Mouse (Mus musculus): Measurements from ENCODE around the gene Eif3m. TPM values are rescaled to one million over a fixed set of nuclear protein-coding genes. Genes with fewer than 3 reads are reported as not detected.

The Eif3m gene
- polyA plus RNA-seq, 1 experiment = 32.8 TPM

DNA sequence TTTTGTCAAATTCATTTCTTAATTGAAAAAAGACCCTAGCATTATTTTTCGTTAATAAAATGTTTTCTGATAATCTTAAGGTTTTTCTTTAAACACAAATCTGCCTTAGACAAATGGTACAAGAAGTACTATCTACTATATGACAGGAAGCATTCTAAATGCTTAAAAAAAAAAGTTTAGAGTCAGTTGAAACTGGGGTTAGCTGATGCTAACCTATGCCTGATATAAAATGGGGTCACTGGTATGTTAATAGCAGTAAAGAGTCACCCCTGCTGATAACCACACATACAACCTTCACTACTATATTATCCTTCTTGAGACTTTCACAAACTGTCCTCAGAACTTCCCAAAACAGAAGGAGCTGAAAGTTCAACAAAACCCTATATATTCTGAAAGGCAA is 2.6 kb upstream of the Eif3m start:
- WGBS = 94% methylated on average over 1 of the region's 1 CpGs
- DNase-seq (ENCODE audit: low read depth, low spot score) = no peak

- no peak for DNase-seq (ENCODE audit: low read depth, low spot score)
- WGBS = 80% methylated on average over 3 of the region's 3 CpGs
Observed at GRCm38 (mm10) chr2:105017802-105018201, 922 bp upstream of the Eif3m start.

GRCm38 (mm10) chr2:105016192-105016966 is 501 bp downstream of the Eif3m start:
- under 1% methylated on average over 43 of the region's 43 CpGs for WGBS
- no peak for DNase-seq (ENCODE audit: low read depth, low spot score)

DNA sequence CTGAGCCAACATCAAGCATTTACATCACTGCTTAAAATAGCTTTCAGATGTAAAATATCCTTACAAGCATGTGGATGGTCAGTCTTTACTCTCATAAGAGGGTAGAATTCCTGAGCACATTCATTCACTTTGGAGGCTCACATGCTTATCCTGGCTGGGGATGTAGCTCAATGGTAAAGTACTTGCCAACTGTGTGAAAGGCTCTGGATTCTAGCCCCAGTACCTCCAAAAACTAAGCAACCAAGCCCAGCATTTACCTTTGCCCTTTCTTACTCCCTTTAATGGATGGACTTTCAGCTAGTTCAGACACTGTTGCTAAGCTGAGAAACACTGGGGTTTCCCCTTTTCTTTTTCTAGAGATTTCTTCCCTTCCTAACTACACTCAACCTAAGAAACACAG is 9.6 kb downstream of the Eif3m start:
- no peak for DNase-seq (ENCODE audit: low read depth, low spot score)

DNA sequence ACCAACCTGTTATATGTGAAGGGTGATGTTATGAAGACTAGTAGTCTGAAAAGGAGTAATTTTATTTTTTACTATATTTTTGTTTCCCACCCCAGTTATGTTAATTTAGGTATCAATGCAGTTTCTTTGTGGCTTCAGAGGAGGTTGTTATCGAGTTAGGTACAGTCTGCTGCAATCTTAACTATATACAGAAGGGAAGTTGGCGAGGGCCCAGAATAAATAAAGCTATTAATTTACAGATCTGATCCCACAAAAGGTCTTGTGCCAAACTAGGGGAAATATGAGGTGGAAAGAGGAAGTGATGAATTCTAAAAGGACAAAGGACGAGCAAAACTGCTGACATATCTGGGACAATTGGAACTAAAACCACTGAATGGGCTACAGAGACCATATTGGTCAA is 20.7 kb downstream of the Eif3m start:
- WGBS = 44% methylated on average over 3 of the region's 3 CpGs
- no peak for DNase-seq (ENCODE audit: low read depth, low spot score)

GRCm38 (mm10) chr2:104994436-104994835 is 22.4 kb downstream of the Eif3m start:
- WGBS = 53% methylated on average over 2 of the region's 2 CpGs
- DNase-seq (ENCODE audit: low read depth, low spot score) = no peak

DNA sequence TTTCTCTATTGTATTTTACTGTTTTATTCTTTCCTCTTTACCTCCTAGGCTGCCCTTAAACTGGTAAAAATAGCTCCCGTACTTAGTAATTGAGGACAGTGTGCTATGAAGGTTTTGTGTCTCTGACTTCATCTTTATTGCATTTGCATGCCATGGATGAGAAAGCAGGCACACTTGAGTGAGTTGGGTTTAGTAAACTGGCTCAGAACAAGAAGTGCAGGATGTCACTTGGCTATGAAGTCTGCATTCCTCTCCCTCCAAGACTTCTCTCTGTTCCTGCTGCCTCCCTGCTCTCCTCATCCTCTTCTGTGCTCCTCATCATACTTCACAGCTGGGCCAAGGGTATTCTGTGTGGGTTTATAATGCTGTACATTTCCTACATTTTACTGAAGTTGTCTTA is 27.9 kb downstream of the Eif3m start:
- no peak for DNase-seq (ENCODE audit: low read depth, low spot score)
- WGBS = 73% methylated on average over 1 of the region's 1 CpGs

DNA sequence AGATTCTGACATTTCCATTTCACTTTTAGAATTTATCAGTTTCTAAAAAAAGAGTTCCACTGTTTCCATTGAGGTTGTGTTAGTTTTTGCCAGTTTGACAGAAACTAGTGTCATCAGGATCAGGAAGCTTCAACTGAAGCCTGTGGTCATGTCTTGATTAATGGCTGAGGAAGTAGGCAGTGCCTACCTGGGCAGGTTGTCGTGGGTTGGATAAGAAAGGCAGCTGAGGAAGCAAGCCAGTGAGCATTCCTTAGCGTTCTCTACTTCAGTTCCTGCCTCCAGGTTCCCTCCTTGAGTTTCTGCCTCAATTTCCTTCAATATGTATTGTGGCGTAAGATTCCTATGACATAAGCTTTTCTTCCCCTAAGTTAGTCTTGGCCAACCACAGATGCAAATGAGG is 31.1 kb downstream of the Eif3m start:
- 46% methylated on average over 3 of the region's 3 CpGs for WGBS
- no peak for DNase-seq (ENCODE audit: low read depth, low spot score)

DNA sequence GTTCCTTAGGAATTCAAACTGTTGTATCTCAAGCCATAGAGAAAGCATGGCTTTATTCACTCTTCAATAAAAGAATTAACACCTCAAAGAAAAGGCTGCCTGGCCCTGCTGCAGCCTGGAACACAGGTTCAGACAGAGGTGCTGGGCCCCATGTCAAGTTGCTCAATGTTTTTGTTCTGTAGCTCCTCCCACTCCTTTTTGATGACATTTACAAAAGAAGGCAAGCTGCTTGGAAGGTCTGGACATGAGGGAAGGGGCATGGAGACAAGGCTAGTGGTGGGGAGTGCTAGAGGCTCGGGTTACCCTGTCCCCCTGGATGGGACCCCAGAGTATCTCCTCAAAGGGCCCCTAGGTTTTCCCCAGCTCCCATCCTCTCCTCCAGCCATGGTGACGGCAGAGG is 35.2 kb downstream of the Eif3m start:
- WGBS = 31% methylated on average over 2 of the region's 2 CpGs
- no peak for DNase-seq (ENCODE audit: low read depth, low spot score)

DNA sequence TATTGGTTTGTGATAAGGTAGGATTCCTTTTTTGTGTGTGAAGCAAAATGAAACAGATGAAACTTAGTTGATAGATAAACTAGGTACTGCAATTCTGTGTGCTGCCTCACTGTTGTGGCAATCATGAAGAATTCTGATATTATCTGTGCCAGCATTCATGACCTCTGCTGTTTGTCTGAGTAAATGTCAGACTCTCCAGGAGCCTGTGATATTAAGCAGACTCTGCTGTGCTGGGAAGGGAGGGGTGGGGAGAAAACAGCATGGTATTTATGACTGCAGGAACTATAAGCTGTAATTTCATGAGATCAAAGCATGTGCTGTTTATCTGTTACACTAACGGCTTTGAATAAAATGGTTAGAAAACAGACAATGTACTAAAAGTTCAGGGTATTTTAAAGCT is 52.4 kb downstream of the Eif3m start:
- DNase-seq (ENCODE audit: low read depth, low spot score) = no peak
- WGBS = 7% methylated on average over 1 of the region's 1 CpGs

Other genes starting within 250 kb of the Eif3m start
- 1.7 and 3.2 TPM in 2 replicates for gene Qser1, start 200.3 kb downstream of the Eif3m start, polyA plus RNA-seq (2012; rRNA removed)
- gene Prrg4, start 167.2 kb downstream of the Eif3m start, polyA plus RNA-seq (2012; rRNA removed) = 0.29 and 0.56 TPM in 2 replicates
- gene Ccdc73, start 149.3 kb downstream of the Eif3m start, polyA plus RNA-seq (2012; rRNA removed) = not detected in 2 replicates
- not detected in 2 replicates for gene Gm11060, start 74.9 kb upstream of the Eif3m start, polyA plus RNA-seq (2012; rRNA removed)
- 0.71 and 1.9 TPM in 2 replicates for gene Wt1, start 109.4 kb upstream of the Eif3m start, polyA plus RNA-seq (2012; rRNA removed)
- 0.51 and 0.99 TPM in 2 replicates for gene Them7, start 207.2 kb upstream of the Eif3m start, polyA plus RNA-seq (2012; rRNA removed)

Measured in large intestine, adult 2 months (tissue).